Mouse (Mus musculus): ENCODE measurements at regions not wholly inside any gene's neighbourhood (a gene's known extent, or its start where the extent isn't known, plus 50 kb on each side); places are given as distances from the start of the nearest gene placed in this dataset.

DNA sequence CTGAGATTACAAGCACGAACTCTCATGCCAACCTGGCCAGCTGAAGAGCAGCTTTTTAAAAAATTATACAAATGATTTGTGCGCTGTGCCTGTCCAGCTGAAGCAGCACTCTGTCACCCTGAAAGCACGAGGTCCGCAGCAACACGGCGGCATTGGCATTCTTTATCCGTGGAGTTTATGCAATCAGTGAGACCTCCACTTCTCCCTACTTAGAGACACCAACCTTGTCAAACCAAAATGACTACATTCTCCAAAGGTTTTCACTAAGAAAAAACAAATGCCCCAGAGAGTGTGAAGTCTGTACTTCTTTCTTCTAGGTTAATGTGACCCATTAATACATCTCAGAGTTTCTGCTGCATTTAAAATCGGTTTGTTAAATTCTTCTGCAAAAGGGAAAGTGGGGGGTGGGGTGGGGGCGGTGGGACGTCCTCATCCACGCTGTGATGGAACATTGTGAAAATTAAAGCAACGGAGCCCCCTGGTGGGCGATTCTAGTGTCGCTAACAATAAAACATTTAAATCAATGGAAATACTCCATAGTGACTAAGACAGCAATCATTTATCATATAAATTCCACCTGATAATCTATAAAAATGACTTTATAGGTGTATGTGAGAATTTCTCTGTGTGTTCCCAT is 524.2 kb upstream of the Gpc5 start:
- Histone ChIP-seq H3K4me1 (ENCODE audit: control insufficient read depth, insufficient read depth, low read length) (no peaks in the 10 kb centered on the region), H3K27me3 (ENCODE audit: control insufficient read depth, insufficient read depth, low read length, poor library complexity, severe bottlenecking) (no peaks in the 10 kb centered on the region), H3K9me3 (replicated peaks; ENCODE audit: control insufficient read depth, insufficient read depth, low read length, poor library complexity, severe bottlenecking) (no peaks in the 10 kb centered on the region), H3K9ac (ENCODE audit: low read depth, poor library complexity, severe bottlenecking) (no peak overlapping the region), H3K4me3 (ENCODE audit: low read depth, low read length) (no peak overlapping the region), H3K27ac (ENCODE audit: insufficient read depth, low read length) (no peak overlapping the region), H3K36me3 (ENCODE audit: control insufficient read depth, insufficient read depth, low read length, poor library complexity, severe bottlenecking) (no peaks in the 10 kb centered on the region)
- TF ChIP-seq POLR2A (IDR thresholded peaks at IDR 0.05; ENCODE audit: insufficient read depth, low read length): no peak
- no peak for TF ChIP-seq EP300 (IDR thresholded peaks at IDR 0.05; ENCODE audit: insufficient read depth, low read depth, low read length)
- TF ChIP-seq CTCF (IDR thresholded peaks at IDR 0.05; ENCODE audit: low read depth, low read length): no peak

DNA sequence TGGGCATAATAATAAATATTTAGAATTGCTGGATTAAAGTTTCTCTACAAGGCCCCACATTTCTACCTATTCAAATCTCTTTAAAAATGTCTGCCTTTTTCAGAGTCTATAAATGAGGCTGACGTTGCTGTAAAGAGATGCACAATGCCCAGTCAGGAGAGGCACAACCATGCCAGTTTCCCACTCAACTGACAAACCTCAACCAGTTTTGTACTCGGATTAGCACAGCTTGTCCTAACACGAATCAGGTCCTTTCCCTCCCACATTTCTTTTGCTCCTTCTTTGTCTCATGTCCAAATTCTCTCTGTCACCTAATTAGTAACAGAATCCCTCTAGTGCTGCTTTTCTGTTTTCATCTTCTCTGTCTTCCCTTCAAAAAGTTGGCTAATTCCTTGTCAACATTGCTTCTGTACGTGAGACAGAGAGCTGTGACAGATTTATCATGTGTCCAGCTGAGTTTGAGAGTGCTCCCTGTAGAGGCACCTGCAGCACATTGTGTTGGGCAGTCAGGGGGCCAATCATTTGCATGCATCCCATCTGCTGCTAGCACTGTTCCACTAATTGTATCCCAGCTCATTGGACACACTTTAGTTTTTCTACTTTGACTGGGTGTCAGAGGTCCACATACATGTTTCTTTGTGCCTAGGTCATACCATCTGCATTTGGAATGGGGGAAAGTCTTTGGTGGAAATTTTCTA is 504.5 kb upstream of the Gpc5 start:
- H3K27ac ChIP-seq (ENCODE audit: insufficient read depth, low read length): no peak overlapping the region
- H3K36me3 ChIP-seq (ENCODE audit: control insufficient read depth, insufficient read depth, low read length, poor library complexity, severe bottlenecking): no peaks in the 10 kb centered on the region
- H3K9ac ChIP-seq (ENCODE audit: low read depth, poor library complexity, severe bottlenecking): no peak overlapping the region
- no peaks in the 10 kb centered on the region for H3K4me1 ChIP-seq (ENCODE audit: control insufficient read depth, insufficient read depth, low read length)
- no peaks in the 10 kb centered on the region for H3K9me3 ChIP-seq (replicated peaks; ENCODE audit: control insufficient read depth, insufficient read depth, low read length, poor library complexity, severe bottlenecking)
- H3K27me3 ChIP-seq (ENCODE audit: control insufficient read depth, insufficient read depth, low read length, poor library complexity, severe bottlenecking): no peaks in the 10 kb centered on the region
- H3K4me3 ChIP-seq (ENCODE audit: low read depth, low read length): no peak overlapping the region
- TF ChIP-seq POLR2A (IDR thresholded peaks at IDR 0.05; ENCODE audit: insufficient read depth, low read length) (no peak), CTCF (IDR thresholded peaks at IDR 0.05; ENCODE audit: low read depth, low read length) (no peak), EP300 (IDR thresholded peaks at IDR 0.05; ENCODE audit: insufficient read depth, low read depth, low read length) (no peak)

DNA sequence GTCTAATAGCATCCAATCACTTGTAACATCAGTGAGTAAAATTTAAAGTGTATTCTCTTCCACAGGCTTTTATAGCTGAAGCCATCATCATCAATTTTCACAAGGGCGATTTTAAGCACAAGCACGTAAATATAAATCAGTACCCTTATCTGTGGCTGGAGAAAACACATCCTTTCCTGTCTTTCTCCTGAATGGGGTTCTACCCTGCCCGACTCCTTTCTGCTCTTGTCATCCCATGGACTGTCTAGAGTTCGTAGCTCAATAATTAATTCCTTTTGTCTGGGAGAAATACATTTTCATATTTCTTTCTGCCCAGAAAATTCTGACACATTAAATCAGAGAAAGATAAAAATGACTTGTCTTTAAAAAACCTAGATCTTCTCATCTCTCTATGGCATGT is 482.7 kb upstream of the Gpc5 start:
- Histone ChIP-seq H3K27me3 (ENCODE audit: control insufficient read depth, insufficient read depth, low read length, poor library complexity, severe bottlenecking) (no peaks in the 10 kb centered on the region), H3K4me1 (ENCODE audit: control insufficient read depth, insufficient read depth, low read length) (no peaks in the 10 kb centered on the region), H3K36me3 (ENCODE audit: control insufficient read depth, insufficient read depth, low read length, poor library complexity, severe bottlenecking) (no peaks in the 10 kb centered on the region), H3K4me3 (ENCODE audit: low read depth, low read length) (no peak overlapping the region), H3K9me3 (replicated peaks; ENCODE audit: control insufficient read depth, insufficient read depth, low read length, poor library complexity, severe bottlenecking) (no peaks in the 10 kb centered on the region), H3K9ac (ENCODE audit: low read depth, poor library complexity, severe bottlenecking) (no peak overlapping the region), H3K27ac (ENCODE audit: insufficient read depth, low read length) (no peak overlapping the region)
- TF ChIP-seq EP300 (IDR thresholded peaks at IDR 0.05; ENCODE audit: insufficient read depth, low read depth, low read length) (no peak), POLR2A (IDR thresholded peaks at IDR 0.05; ENCODE audit: insufficient read depth, low read length) (no peak), CTCF (IDR thresholded peaks at IDR 0.05; ENCODE audit: low read depth, low read length) (no peak)

DNA sequence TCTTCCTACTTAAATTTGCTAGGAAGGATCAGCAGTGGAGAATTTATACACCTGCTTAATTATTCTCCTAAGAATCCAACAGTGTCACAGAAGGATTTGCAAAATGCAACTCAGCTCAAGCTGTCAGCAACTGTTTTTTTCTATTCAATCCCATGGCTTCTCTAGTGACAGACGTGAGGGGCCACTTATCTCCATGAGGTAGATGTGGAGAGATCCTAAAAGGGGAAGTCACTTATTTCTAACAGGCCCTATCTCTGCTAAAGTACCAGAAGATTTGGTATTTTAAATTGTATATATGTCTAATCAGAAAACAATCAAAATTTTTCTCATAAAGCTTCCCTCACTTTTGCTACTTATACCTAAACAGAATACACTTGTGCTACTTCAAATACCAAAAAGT is 479.6 kb upstream of the Gpc5 start:
- Histone ChIP-seq H3K27me3 (ENCODE audit: control insufficient read depth, insufficient read depth, low read length, poor library complexity, severe bottlenecking) (no peaks in the 10 kb centered on the region), H3K9me3 (replicated peaks; ENCODE audit: control insufficient read depth, insufficient read depth, low read length, poor library complexity, severe bottlenecking) (no peaks in the 10 kb centered on the region), H3K4me1 (ENCODE audit: control insufficient read depth, insufficient read depth, low read length) (no peaks in the 10 kb centered on the region), H3K9ac (ENCODE audit: low read depth, poor library complexity, severe bottlenecking) (no peak overlapping the region), H3K36me3 (ENCODE audit: control insufficient read depth, insufficient read depth, low read length, poor library complexity, severe bottlenecking) (no peaks in the 10 kb centered on the region), H3K4me3 (ENCODE audit: low read depth, low read length) (no peak overlapping the region), H3K27ac (ENCODE audit: insufficient read depth, low read length) (no peak overlapping the region)
- TF ChIP-seq POLR2A (IDR thresholded peaks at IDR 0.05; ENCODE audit: insufficient read depth, low read length): no peak
- TF ChIP-seq CTCF (IDR thresholded peaks at IDR 0.05; ENCODE audit: low read depth, low read length): no peak
- no peak for TF ChIP-seq EP300 (IDR thresholded peaks at IDR 0.05; ENCODE audit: insufficient read depth, low read depth, low read length)

DNA sequence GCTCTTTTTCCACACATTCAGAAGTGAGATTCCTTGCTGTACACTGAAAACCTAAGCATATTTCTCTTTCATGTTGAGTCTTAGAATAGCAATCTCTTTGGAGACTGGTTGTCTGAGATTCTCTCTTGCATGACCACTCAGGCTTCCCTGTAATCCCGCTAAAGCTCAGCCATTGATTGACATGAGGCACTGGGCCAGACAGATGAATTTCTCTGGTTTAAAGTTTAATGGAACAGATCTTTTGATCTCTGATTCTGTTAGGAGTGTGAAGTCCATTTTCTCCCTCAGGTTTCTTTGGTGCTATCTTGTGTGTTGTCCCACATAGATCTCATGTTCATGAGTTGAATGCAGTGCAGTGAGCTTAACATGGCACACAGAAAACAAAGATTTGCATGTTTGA is 435.4 kb upstream of the Gpc5 start:
- Histone ChIP-seq H3K4me3 (ENCODE audit: low read depth, low read length) (no peak overlapping the region), H3K9ac (ENCODE audit: low read depth, poor library complexity, severe bottlenecking) (no peak overlapping the region), H3K9me3 (replicated peaks; ENCODE audit: control insufficient read depth, insufficient read depth, low read length, poor library complexity, severe bottlenecking) (no peaks in the 10 kb centered on the region), H3K36me3 (ENCODE audit: control insufficient read depth, insufficient read depth, low read length, poor library complexity, severe bottlenecking) (no peaks in the 10 kb centered on the region), H3K27ac (ENCODE audit: insufficient read depth, low read length) (no peak overlapping the region), H3K4me1 (ENCODE audit: control insufficient read depth, insufficient read depth, low read length) (no peaks in the 10 kb centered on the region), H3K27me3 (ENCODE audit: control insufficient read depth, insufficient read depth, low read length, poor library complexity, severe bottlenecking) (no peaks in the 10 kb centered on the region)
- TF ChIP-seq EP300 (IDR thresholded peaks at IDR 0.05; ENCODE audit: insufficient read depth, low read depth, low read length) (no peak), POLR2A (IDR thresholded peaks at IDR 0.05; ENCODE audit: insufficient read depth, low read length) (no peak), CTCF (IDR thresholded peaks at IDR 0.05; ENCODE audit: low read depth, low read length) (no peak)

DNA sequence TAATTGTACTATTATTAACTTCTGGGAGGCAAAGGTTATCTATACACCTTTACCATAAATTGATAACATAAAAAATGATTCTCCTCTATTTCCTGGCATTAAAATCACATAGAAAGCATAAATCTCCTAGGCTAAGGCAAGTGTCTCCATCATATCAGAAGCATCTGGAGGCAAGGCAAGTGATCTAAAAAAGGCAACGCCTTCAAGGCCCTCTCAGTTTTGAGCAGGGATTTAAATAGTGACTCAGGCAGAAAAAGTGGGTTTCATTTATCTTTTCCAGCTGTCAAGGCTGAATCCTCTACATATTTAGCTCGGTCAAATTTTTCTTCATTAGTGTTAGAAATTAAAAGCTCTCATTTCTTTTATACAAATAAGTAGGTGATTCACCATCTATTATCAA is 430.0 kb upstream of the Gpc5 start:
- Histone ChIP-seq H3K9ac (ENCODE audit: low read depth, poor library complexity, severe bottlenecking) (no peak overlapping the region), H3K4me3 (ENCODE audit: low read depth, low read length) (no peak overlapping the region), H3K4me1 (ENCODE audit: control insufficient read depth, insufficient read depth, low read length) (no peaks in the 10 kb centered on the region), H3K36me3 (ENCODE audit: control insufficient read depth, insufficient read depth, low read length, poor library complexity, severe bottlenecking) (no peaks in the 10 kb centered on the region), H3K27ac (ENCODE audit: insufficient read depth, low read length) (no peak overlapping the region), H3K9me3 (replicated peaks; ENCODE audit: control insufficient read depth, insufficient read depth, low read length, poor library complexity, severe bottlenecking) (0 out of 2 replicates have a peak, but pooled peaks cover 2% of the 10 kb centered on the region), H3K27me3 (ENCODE audit: control insufficient read depth, insufficient read depth, low read length, poor library complexity, severe bottlenecking) (no peaks in the 10 kb centered on the region)
- no peak for TF ChIP-seq EP300 (IDR thresholded peaks at IDR 0.05; ENCODE audit: insufficient read depth, low read depth, low read length)
- no peak for TF ChIP-seq CTCF (IDR thresholded peaks at IDR 0.05; ENCODE audit: low read depth, low read length)
- no peak for TF ChIP-seq POLR2A (IDR thresholded peaks at IDR 0.05; ENCODE audit: insufficient read depth, low read length)
